8 mouse cellular contexts compared by ENCODE assay signal in the genomic region with DNA sequence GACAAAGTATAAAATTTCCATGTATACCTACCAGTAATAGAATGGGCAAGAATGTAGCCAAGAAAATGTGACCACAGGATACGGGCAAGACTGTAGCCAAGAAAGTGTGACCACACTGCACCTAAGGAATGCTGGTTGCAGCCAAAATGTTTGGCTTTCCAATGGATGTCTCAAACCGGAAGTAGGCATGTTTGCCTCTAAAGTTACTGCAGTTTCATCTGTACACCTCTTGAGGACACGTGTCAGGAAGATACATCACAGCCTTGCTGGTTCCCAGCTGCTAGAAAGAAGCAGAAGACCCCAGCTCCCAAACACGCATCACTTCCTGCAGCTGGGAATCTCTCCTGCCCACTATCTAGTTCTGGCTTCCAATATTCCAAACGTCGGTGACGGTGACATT. TPM values are rescaled to one million over a fixed set of nuclear protein-coding genes. Genes with fewer than 3 reads are reported as not detected.
A peak's percentile ranks its signal among the peaks of the same experiment; 100 is the strongest.
DNase-seq lines count a peak whose midpoint lies in the region; ATAC-seq and TF ChIP-seq lines count a peak whose summit lies in the region.

No protein-coding gene starts in this region.

- no peaks in the 10 kb centered on the region for H3K36me3 ChIP-seq in lung, embryonic 15.5 days
- no peaks in the 10 kb centered on the region for H3K36me3 ChIP-seq in intestine, embryonic 16.5 days (ENCODE audit: control insufficient read depth, insufficient read depth, low read length)
- no peaks in the 10 kb centered on the region for H3K36me3 ChIP-seq in myocyte (ENCODE audit: control insufficient read depth, insufficient read depth)

- H3ac ChIP-seq in myocyte (ENCODE audit: control insufficient read depth, insufficient read length) = peak overlapping the region; percentile 53

- no peak for ATAC-seq in lung, embryonic 15.5 days (ENCODE audit: borderline replicate concordance, extremely low read depth, low FRiP score, low TSS enrichment)
- ATAC-seq in intestine, embryonic 16.5 days = no peak
- no peak for ATAC-seq in activated CD4-positive, CD25-positive, alpha-beta regulatory T cell, adult 4 months

- H3K4me2 ChIP-seq in lung, embryonic 15.5 days = peak overlapping the region; percentile 84
- peak overlapping the region; percentile 70 for H3K4me2 ChIP-seq in intestine, embryonic 16.5 days (ENCODE audit: low read depth, low read length)
- peak overlapping the region; percentile 100 for H3K4me2 ChIP-seq in myocyte (ENCODE audit: low read depth)

- peak overlapping the region; percentile 71 for H3K9ac ChIP-seq in lung, embryonic 15.5 days
- H3K9ac ChIP-seq in intestine, embryonic 16.5 days (ENCODE audit: low read depth, low read length) = peak overlapping the region; percentile 75

- peak overlapping the region; percentile 65 for H3K27ac ChIP-seq in lung, embryonic 15.5 days
- peak overlapping the region; percentile 62 for H3K27ac ChIP-seq in intestine, embryonic 16.5 days (ENCODE audit: low read length)

- H3K4me3 ChIP-seq in lung, embryonic 15.5 days = peak overlapping the region; percentile 58
- peak overlapping the region; percentile 54 for H3K4me3 ChIP-seq in intestine, embryonic 16.5 days (ENCODE audit: low read length)
- peak overlapping the region; percentile 41 for H3K4me3 ChIP-seq in myocyte

- H3K79me2 ChIP-seq in myocyte (ENCODE audit: control insufficient read depth, insufficient read depth) = no peaks in the 10 kb centered on the region

- WGBS in lung, embryonic 15.5 days = 26% methylated on average over 7 of the region's 7 CpGs
- WGBS in intestine, embryonic 16.5 days = 36% methylated on average over 7 of the region's 7 CpGs

- TF ChIP-seq POLR2A in myocyte (IDR thresholded peaks at IDR 0.05; ENCODE audit: insufficient read length, low read depth) = no peak

- H3K9me3 ChIP-seq in lung, embryonic 15.5 days = no peaks in the 10 kb centered on the region
- H3K9me3 ChIP-seq in intestine, embryonic 16.5 days (ENCODE audit: control insufficient read depth, low read length) = no peaks in the 10 kb centered on the region

- H3K4me1 ChIP-seq in lung, embryonic 15.5 days = peaks cover 8% of the 10 kb centered on the region
- H3K4me1 ChIP-seq in intestine, embryonic 16.5 days (ENCODE audit: control insufficient read depth, insufficient read depth, low read length) = peaks cover under 1% of the 10 kb centered on the region

- no peak for DNase-seq in lung, postnatal 4 days
- DNase-seq in embryo, embryonic 11 days = peak; percentile 10
- no peak for DNase-seq in left cerebral cortex, postnatal 10 days (ENCODE audit: extremely low spot score in 1 of 2, low spot score in 2 of 2)
- DNase-seq in adrenal gland, postnatal 4 days (ENCODE audit: low spot score in 2 of 2) = no peak

- intact Hi-C loops in left cerebral cortex, postnatal 10 days (cut with DNase I) = no loop called here

- no peaks in the 10 kb centered on the region for H3K27me3 ChIP-seq in lung, embryonic 15.5 days
- no peaks in the 10 kb centered on the region for H3K27me3 ChIP-seq in intestine, embryonic 16.5 days (replicated peaks; ENCODE audit: control insufficient read depth, insufficient read depth, low read length)
- H3K27me3 ChIP-seq in myocyte (ENCODE audit: control insufficient read depth, insufficient read depth, insufficient read length) = no peaks in the 10 kb centered on the region

TF ChIP-seq in myocyte, 11 proteins besides CTCF, POLR2A, EP300 and RAD21:
- peak; percentile 32 for TF ChIP-seq USF1 (IDR thresholded peaks at IDR 0.05; ENCODE audit: low read depth)
- TF ChIP-seq MYOG (IDR thresholded peaks at IDR 0.05; ENCODE audit: control insufficient read depth in 1 of 3, insufficient read depth in 1 of 3, insufficient read length in 2 of 3, low read depth in 2 of 3) = no peak
TF ChIP-seq in myocyte: peak in this region for 1.

RNA-seq across cellular contexts. Expression of gene Ppcdc, which starts 0.8 kb away (rescaled TPM):
- polyA plus RNA-seq in lung, embryonic 15.5 days (2015; fragmentation: Nextera tagmentation; extraction: Ambion mirVana) = 24.9 and 27.5 TPM in 2 replicates
- polyA plus RNA-seq in intestine, embryonic 16.5 days (2015; fragmentation: Nextera tagmentation; extraction: Ambion mirVana) = 25.2 and 29.4 TPM in 2 replicates
- polyA plus RNA-seq in myocyte (2012; fragmentation: generic; extraction: Trizol) = 16.2 TPM
- total RNA-seq in left cerebral cortex, postnatal 10 days (2021) = 10 to 100 TPM; 11.7 to 13.0 TPM
- 10 to 100 TPM; 22.4 to 25.1 TPM for total RNA-seq in adrenal gland, postnatal 4 days (2021)
- polyA plus RNA-seq in activated CD4-positive, CD25-positive, alpha-beta regulatory T cell, adult 4 months (2017; shearing (Covaris generic)) = 100 to 1,000 TPM; 117 to 128 TPM

RNA-seq across cellular contexts. Expression of gene Scamp5, which starts 28.8 kb away (rescaled TPM):
- 6.3 and 6.9 TPM in 2 replicates for polyA plus RNA-seq in lung, embryonic 15.5 days (2015; fragmentation: Nextera tagmentation; extraction: Ambion mirVana)
- 15.2 and 16.2 TPM in 2 replicates for polyA plus RNA-seq in intestine, embryonic 16.5 days (2015; fragmentation: Nextera tagmentation; extraction: Ambion mirVana)
- 23.6 TPM for polyA plus RNA-seq in myocyte (2012; fragmentation: generic; extraction: Trizol)
- total RNA-seq in left cerebral cortex, postnatal 10 days (2021) = 100 to 1,000 TPM; 387 to 389 TPM
- 10 to 100 TPM; 27.7 to 29.8 TPM for total RNA-seq in adrenal gland, postnatal 4 days (2021)
- polyA plus RNA-seq in activated CD4-positive, CD25-positive, alpha-beta regulatory T cell, adult 4 months (2017; shearing (Covaris generic)) = under 1 TPM in 1 of 2 experiments, not detected in 1; 0.50 TPM
